Mouse (Mus musculus) ES-E14 (cell line): ENCODE measurements around the gene Lrrc4. TPM values are rescaled to one million over a fixed set of nuclear protein-coding genes. Genes with fewer than 3 reads are reported as not detected.

Experiments used
- DNase-seq: peaks from one replicate; pipeline ENCODE4 v3.0.0-alpha.2; 2013; ENCODE audit warnings: low read depth, low spot score
- H3K27ac ChIP-seq: 2 replicates; pipeline ENCODE4 v1.5.1; 2012; ENCODE audit warnings: low read depth, mild to moderate bottlenecking, low read length, moderate library complexity, mixed read lengths; ENCODE audit not compliant: poor library complexity, insufficient read depth, severe bottlenecking
- H3K36me3 ChIP-seq: 2 replicates; pipeline ENCODE4 v1.6.1; 2012; ENCODE audit warnings: mild to moderate bottlenecking, low read length, moderate library complexity, mixed read lengths; ENCODE audit not compliant: control insufficient read depth, poor library complexity, insufficient read depth, severe bottlenecking
- H3K4me1 ChIP-seq, 2 experiments: fragments of 150-350 bp in 1 of 2; sonication (generic) in 1 of 2; 2 replicates each; pipeline ENCODE4 v1.6.1; 2012; ENCODE audit warnings: low read length in 2 of 2, mild to moderate bottlenecking in 1 of 2, mixed read lengths in 1 of 2; ENCODE audit not compliant: control insufficient read depth in 2 of 2, insufficient read depth in 2 of 2, poor library complexity in 1 of 2
- H3K4me3 ChIP-seq, 2 experiments: fragments of 150-350 bp in 1 of 2; sonication (generic) in 1 of 2; 2 replicates each; pipeline ENCODE4 v1.5.1; 2012; ENCODE audit warnings: low read length in 2 of 2, low read depth in 1 of 2, mild to moderate bottlenecking in 1 of 2, mixed read lengths in 1 of 2; ENCODE audit not compliant: insufficient read depth in 1 of 2, poor library complexity in 1 of 2, severe bottlenecking in 1 of 2
- H3K9ac ChIP-seq: 2 replicates; pipeline ENCODE4 v1.6.1; 2012; ENCODE audit warnings: low read depth, mild to moderate bottlenecking, low read length, mixed read lengths; ENCODE audit not compliant: poor library complexity, insufficient read depth, severe bottlenecking
- H3K9me3 ChIP-seq: fragments of 150-350 bp; sonication (generic); 2 replicates; pipeline ENCODE4 v1.6.1; 2012; ENCODE audit warnings: low read depth, mild to moderate bottlenecking, low read length; ENCODE audit not compliant: control insufficient read depth, insufficient read depth
- CHD2 ChIP-seq: IDR thresholded peaks from 2 replicates; pipeline ENCODE4 v1.6.1; 2014; ENCODE audit warnings: mild to moderate bottlenecking, low read depth, low read length, inconsistent platforms
- HCFC1 ChIP-seq: IDR thresholded peaks from 2 replicates; pipeline ENCODE4 v1.6.1; 2012; ENCODE audit warnings: low read length, inconsistent platforms, borderline replicate concordance; ENCODE audit not compliant: insufficient read depth
- MAFK ChIP-seq: IDR thresholded peaks from 2 replicates; pipeline ENCODE4 v1.6.1; 2014; ENCODE audit warnings: mild to moderate bottlenecking, low read depth, low read length, inconsistent platforms; ENCODE audit not compliant: insufficient read depth
- ZC3H11A ChIP-seq: IDR thresholded peaks from 2 replicates; pipeline ENCODE4 v1.6.1; 2012; ENCODE audit warnings: low read depth, mild to moderate bottlenecking, inconsistent platforms, low read length, borderline replicate concordance
- ZNF384 ChIP-seq: IDR thresholded peaks from 2 replicates; pipeline ENCODE4 v1.6.1; 2012; ENCODE audit warnings: low read depth, low read length, inconsistent platforms
- in situ Hi-C, 2 experiments: fragments of 600-800 bp; cut with MboI; formaldehyde crosslinking; loops; one replicate each; pipeline ENCODE4 v1.15.1; 2025; ENCODE audit warnings: low sequenced_read_pairs in 2 of 2, inconsistent platforms in 1 of 2; ENCODE audit not compliant: unreplicated experiment in 2 of 2
- total RNA-seq: library from RNA; depleted of rRNA; stranded (reverse); fragments of 300-350 nt; gene quantifications from 2 replicates; pipeline ENCODE4 v1.2.3, GENCODE M21; 2012

Lrrc4 gene
- total RNA-seq, 1 experiment: 0.85 TPM

GRCm38 (mm10) chr6:28826689-28827389 lies 4.7 kb downstream of the Lrrc4 start:
- no peak for DNase-seq
- Histone ChIP-seq H3K4me3 (no peak overlapping the region), H3K4me1 (peaks cover 0 to 8% of the 10 kb centered on the region in 2 experiments; a peak in 2 of 4 replicates), H3K9ac (no peak overlapping the region), H3K27ac (no peak overlapping the region), H3K36me3 (no peaks in the 10 kb centered on the region; the same call in 1 of the 2 replicates), H3K9me3 (no peaks in the 10 kb centered on the region)
- in situ Hi-C loops: no loop called here
- 0 out of 2 replicates have a peak, but pooled peaks have one; percentile 35 for TF ChIP-seq MAFK
- TF ChIP-seq CHD2: no peak

- no peak for DNase-seq
- no peaks in the 10 kb centered on the region; the same call in 1 of the 2 replicates for H3K36me3 ChIP-seq
- TF ChIP-seq HCFC1 (no peak), CHD2 (no peak), MAFK (no peak), ZC3H11A (no peak), ZNF384 (no peak)
- H3K9ac ChIP-seq: no peak overlapping the region
- in situ Hi-C loops: no loop called here
- no peaks in the 10 kb centered on the region for H3K9me3 ChIP-seq
- peaks cover 0 to 4% of the 10 kb centered on the region in 2 experiments; a peak in 2 of 4 replicates for H3K4me1 ChIP-seq
- no peak overlapping the region for H3K4me3 ChIP-seq
- no peak overlapping the region for H3K27ac ChIP-seq
These were observed 5.7 kb downstream of the Lrrc4 start for GRCm38 (mm10) chr6:28825894-28826293.

DNA sequence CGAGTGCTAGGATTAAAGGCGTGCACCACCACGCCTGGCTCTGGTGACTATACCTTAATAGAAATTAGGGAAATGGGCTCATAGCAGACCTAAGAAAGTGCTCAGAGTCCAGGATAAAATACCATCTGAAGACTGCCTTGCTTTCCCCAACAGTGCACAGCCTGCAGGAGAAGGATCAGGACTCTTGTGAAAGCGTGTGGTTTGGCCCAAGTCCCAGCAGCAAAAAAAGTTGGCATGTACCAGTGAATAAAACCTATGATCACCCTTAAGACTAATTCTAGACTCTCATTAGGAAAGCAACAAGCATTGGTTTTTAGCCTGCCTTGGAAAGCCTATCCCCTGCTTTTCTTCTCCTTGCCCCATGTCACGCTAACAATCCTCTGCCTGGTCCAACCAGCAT lies 7.7 kb downstream of the Lrrc4 start:
- Histone ChIP-seq H3K9ac (no peak overlapping the region), H3K27ac (no peak overlapping the region), H3K36me3 (no peaks in the 10 kb centered on the region; the same call in 1 of the 2 replicates), H3K9me3 (no peaks in the 10 kb centered on the region), H3K4me1 (peaks cover 0 to 4% of the 10 kb centered on the region in 2 experiments; a peak in 2 of 4 replicates), H3K4me3 (no peak overlapping the region)
- DNase-seq: no peak
- in situ Hi-C loops: no loop called here
- no peak for TF ChIP-seq ZC3H11A
- no peak for TF ChIP-seq HCFC1

DNA sequence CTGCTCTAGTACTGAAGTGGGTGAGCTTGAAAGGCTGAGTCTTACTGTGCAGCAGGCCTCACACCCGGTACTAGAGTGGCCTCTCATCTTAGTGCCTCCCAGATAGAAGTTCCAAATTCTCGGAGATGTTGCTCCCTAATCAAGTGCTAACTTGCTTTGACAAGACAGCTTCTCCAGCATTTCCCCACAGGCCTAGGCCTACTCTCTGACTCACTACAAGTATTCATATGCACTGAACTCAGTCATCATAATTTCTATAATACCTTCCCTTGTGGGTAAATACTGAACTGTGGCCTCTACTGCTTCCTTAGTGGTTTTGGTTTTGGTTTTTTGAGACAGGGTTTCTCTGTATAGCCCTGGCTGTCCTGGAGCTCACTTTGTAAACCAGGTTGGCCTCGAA lies 8.2 kb downstream of the Lrrc4 start:
- Histone ChIP-seq H3K4me1 (peaks cover 0 to 4% of the 10 kb centered on the region in 2 experiments; a peak in 2 of 4 replicates), H3K9ac (no peak overlapping the region), H3K36me3 (no peaks in the 10 kb centered on the region; the same call in 1 of the 2 replicates), H3K9me3 (no peaks in the 10 kb centered on the region), H3K27ac (no peak overlapping the region), H3K4me3 (no peak overlapping the region)
- TF ChIP-seq CHD2: no peak
- TF ChIP-seq ZC3H11A: no peak
- no peak for TF ChIP-seq ZNF384
- no peak for TF ChIP-seq MAFK
- TF ChIP-seq HCFC1: no peak
- in situ Hi-C loops: no loop called here
- no peak for DNase-seq

- no peaks in the 10 kb centered on the region; a peak in 1 of 4 replicates for H3K4me1 ChIP-seq
- H3K9me3 ChIP-seq: no peaks in the 10 kb centered on the region
- no peak for TF ChIP-seq MAFK
- DNase-seq: no peak
- in situ Hi-C loops: no loop called here
- no peak overlapping the region for H3K4me3 ChIP-seq
- no peak overlapping the region for H3K27ac ChIP-seq
- H3K36me3 ChIP-seq: no peaks in the 10 kb centered on the region; the same call in 1 of the 2 replicates
- H3K9ac ChIP-seq: no peak overlapping the region
These were observed 9.3 kb downstream of the Lrrc4 start for GRCm38 (mm10) chr6:28822296-28822695.
